Mouse (Mus musculus) liver, embryonic 11.5 days (tissue): ENCODE results near the gene Spg21. TPM values are rescaled to one million over a fixed set of nuclear protein-coding genes. Genes with fewer than 3 reads are reported as not detected.

Experiments
- ATAC-seq: fragments of 200-750 bp; cut with Nextera tagmentation; replicated peaks from 2 replicates; pipeline ENCODE4 v1.8.0; 2017; ENCODE audit warnings: moderate number of reproducible peaks, mild to moderate bottlenecking, moderate TSS enrichment, moderate library complexity; ENCODE audit not compliant: low FRiP score
- DNase-seq: peaks from one replicate; pipeline ENCODE4 v3.0.0-alpha.2; 2017; ENCODE audit warnings: low spot score
- H3K27ac ChIP-seq: fragments of 300-500 bp; sonication (generic); 2 replicates; pipeline ENCODE4 v1.5.1; 2014; ENCODE audit warnings: mild to moderate bottlenecking, low read depth, low read length, control low read depth
- H3K27me3 ChIP-seq: fragments of 300-500 bp; sonication (generic); replicated peaks from 2 replicates; pipeline ENCODE4 v1.6.1; 2014; ENCODE audit warnings: low read length, mixed read lengths; ENCODE audit not compliant: control insufficient read depth, insufficient read depth
- H3K36me3 ChIP-seq: fragments of 300-500 bp; sonication (generic); 2 replicates; pipeline ENCODE4 v1.6.1; 2014; ENCODE audit warnings: mild to moderate bottlenecking, low read length, moderate library complexity, mixed read lengths; ENCODE audit not compliant: control insufficient read depth, insufficient read depth
- H3K4me1 ChIP-seq: fragments of 300-500 bp; sonication (generic); replicated peaks from 2 replicates; pipeline ENCODE4 v1.6.1; 2014; ENCODE audit warnings: low read length, mixed read lengths; ENCODE audit not compliant: control insufficient read depth, insufficient read depth
- H3K4me2 ChIP-seq: fragments of 300-500 bp; sonication (generic); 2 replicates; pipeline ENCODE4 v1.6.1; 2014; ENCODE audit warnings: mild to moderate bottlenecking, control low read depth, moderate library complexity
- H3K4me3 ChIP-seq: fragments of 300-500 bp; sonication (generic); 2 replicates; pipeline ENCODE4 v1.5.1; 2014; ENCODE audit warnings: low read depth, low read length, control low read depth
- H3K9ac ChIP-seq: fragments of 300-500 bp; sonication (generic); 2 replicates; pipeline ENCODE4 v1.6.1; 2014; ENCODE audit warnings: low read depth, low read length, control low read depth
- H3K9me3 ChIP-seq: fragments of 300-500 bp; sonication (generic); 2 replicates; pipeline ENCODE4 v1.6.1; 2016; ENCODE audit warnings: low read length, inconsistent platforms, mixed read lengths; ENCODE audit not compliant: control insufficient read depth
- WGBS: fragments of 180-500 bp; shearing (Covaris S2); extraction: QIAGEN DNeasy Blood & Tissue Kit; methylation state at CpG from one replicate; pipeline ENCODE4 v1.1.7; 2014; 5-methylcytosine and 5-hydroxymethylcytosine counted together
- polyA plus RNA-seq: library from polyadenylated mRNA; unstranded; fragments of >200 nt; fragmentation: Nextera tagmentation; extraction: Ambion mirVana; gene quantifications from 2 replicates; pipeline ENCODE4 v1.2.1, GENCODE M21; 2014

The Spg21 gene
- polyA plus RNA-seq, 1 experiment from 2014 or later: 54.7 TPM

GRCm38 (mm10) chr9:65430921-65431320 is 29.8 kb upstream of the Spg21 start:
- ATAC-seq (no peak), DNase-seq (no peak)
- Histone ChIP-seq H3K4me3 (no peak overlapping the region), H3K4me1 (no peaks in the 10 kb centered on the region), H3K27me3 (no peaks in the 10 kb centered on the region), H3K27ac (no peak overlapping the region), H3K9me3 (no peaks in the 10 kb centered on the region), H3K36me3 (no peaks in the 10 kb centered on the region), H3K4me2 (no peak overlapping the region), H3K9ac (no peak overlapping the region)
- 85% methylated on average over 5 of the region's 5 CpGs for WGBS

- H3K36me3 ChIP-seq: no peaks in the 10 kb centered on the region
- H3K27ac ChIP-seq: no peak overlapping the region
- DNase-seq (peak; percentile 60), ATAC-seq (no peak)
- no peaks in the 10 kb centered on the region for H3K9me3 ChIP-seq
- 2% methylated on average over 3 of the region's 3 CpGs for WGBS
- no peak overlapping the region for H3K4me3 ChIP-seq
- H3K4me1 ChIP-seq: no peaks in the 10 kb centered on the region
- no peak overlapping the region for H3K9ac ChIP-seq
- no peak overlapping the region for H3K4me2 ChIP-seq
- no peaks in the 10 kb centered on the region for H3K27me3 ChIP-seq
Measured at GRCm38 (mm10) chr9:65432236-65432635, 28.5 kb upstream of the Spg21 start.

- H3K4me1 ChIP-seq: no peaks in the 10 kb centered on the region
- no peaks in the 10 kb centered on the region for H3K36me3 ChIP-seq
- ATAC-seq (no peak), DNase-seq (peak; percentile 39)
- H3K27ac ChIP-seq: no peak overlapping the region
- WGBS: 60% methylated on average over 5 of the region's 5 CpGs
- H3K9ac ChIP-seq: no peak overlapping the region
- H3K4me3 ChIP-seq: no peak overlapping the region
- H3K4me2 ChIP-seq: no peak overlapping the region
- H3K9me3 ChIP-seq: no peaks in the 10 kb centered on the region
- no peaks in the 10 kb centered on the region for H3K27me3 ChIP-seq
Measured at GRCm38 (mm10) chr9:65434140-65434539, 26.6 kb upstream of the Spg21 start.

GRCm38 (mm10) chr9:65435211-65435610 is 25.5 kb upstream of the Spg21 start:
- ATAC-seq (no peak), DNase-seq (no peak)
- 70% methylated on average over 4 of the region's 4 CpGs for WGBS
- H3K27me3 ChIP-seq: no peaks in the 10 kb centered on the region
- H3K4me2 ChIP-seq: no peak overlapping the region; the same call in 1 of the 2 replicates
- H3K36me3 ChIP-seq: no peaks in the 10 kb centered on the region
- H3K27ac ChIP-seq: no peak overlapping the region
- H3K4me1 ChIP-seq: no peaks in the 10 kb centered on the region
- no peak overlapping the region; the same call in 1 of the 2 replicates for H3K9ac ChIP-seq
- H3K9me3 ChIP-seq: no peaks in the 10 kb centered on the region
- H3K4me3 ChIP-seq: no peak overlapping the region

DNA sequence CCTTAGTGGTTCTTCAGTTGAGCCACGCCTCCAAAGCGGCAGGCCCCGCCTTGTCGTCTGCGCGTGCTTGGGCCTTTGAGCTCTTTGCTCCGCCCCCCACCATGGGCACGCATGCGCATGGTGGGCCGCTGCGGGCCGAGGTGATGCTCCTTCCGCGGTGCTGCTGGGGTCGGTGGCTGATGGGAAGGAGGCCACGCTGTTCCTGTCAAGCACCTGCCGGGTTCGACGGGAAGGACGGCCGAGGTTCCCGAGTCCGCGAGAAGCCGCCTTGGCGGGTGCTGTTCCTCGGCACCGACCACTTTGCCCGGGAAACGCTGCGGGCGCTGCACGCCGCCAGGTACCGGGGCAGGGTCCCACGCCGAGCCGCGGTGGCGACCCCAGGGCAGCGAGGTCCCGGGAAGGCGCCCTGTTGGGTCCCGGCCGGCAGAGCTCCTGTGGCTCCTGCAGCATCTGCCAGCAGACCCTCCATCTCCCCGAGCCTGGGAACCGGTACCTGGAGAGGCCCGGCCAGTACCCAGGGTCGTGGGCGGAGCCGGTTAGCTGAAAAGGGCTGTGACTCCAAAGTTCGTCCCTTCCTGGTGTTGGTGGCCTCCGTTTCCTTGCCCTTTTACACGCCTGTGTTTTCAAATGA is 25.0 kb upstream of the Spg21 start, which contains the start of gene Mtfmt:
Gene Mtfmt (plus strand): TSS at position 112 of the 631 bp plus-strand sequence.
- H3K9ac ChIP-seq: peak within 1 kb of the TSS; percentile 81
- H3K4me3 ChIP-seq: peak within 1 kb of the TSS; percentile 95
- no peaks in the 10 kb centered on the region for H3K4me1 ChIP-seq
- WGBS: under 1% methylated on average over 54 of the region's 54 CpGs
- no peaks in the 10 kb centered on the region for H3K9me3 ChIP-seq
- H3K27ac ChIP-seq: no peak within 1 kb of the TSS
- DNase-seq (peak; percentile 92), ATAC-seq (peak; percentile 89)
- H3K27me3 ChIP-seq: no peaks in the 10 kb centered on the region
- peaks cover 2% of the 10 kb centered on the region; the same call in 1 of the 2 replicates for H3K36me3 ChIP-seq
- peak within 1 kb of the TSS; percentile 71 for H3K4me2 ChIP-seq

DNA sequence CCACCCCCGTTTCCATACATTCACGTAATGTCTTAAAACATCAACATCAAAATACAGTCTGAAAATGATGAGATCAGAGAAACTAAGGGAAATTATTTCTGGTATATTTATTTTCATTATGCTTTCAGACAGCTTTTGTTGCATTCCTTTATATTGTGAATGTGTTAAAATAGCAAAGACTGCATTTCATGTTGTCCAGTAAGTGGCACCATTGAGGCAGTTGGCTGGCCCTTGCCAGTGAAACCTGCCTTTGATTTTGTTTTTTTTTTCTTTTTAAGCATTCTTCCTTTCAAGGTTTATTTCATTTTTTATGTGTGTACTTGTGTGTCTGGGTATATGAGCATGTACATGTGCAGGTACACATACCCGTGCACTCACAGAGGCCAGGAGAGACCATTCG is 16.1 kb upstream of the Spg21 start:
- H3K9me3 ChIP-seq: no peaks in the 10 kb centered on the region
- H3K4me2 ChIP-seq: no peak overlapping the region
- H3K9ac ChIP-seq: no peak overlapping the region
- no peaks in the 10 kb centered on the region for H3K4me1 ChIP-seq
- H3K27ac ChIP-seq: no peak overlapping the region
- H3K27me3 ChIP-seq: no peaks in the 10 kb centered on the region
- DNase-seq (no peak), ATAC-seq (no peak)
- no peak overlapping the region for H3K4me3 ChIP-seq
- 96% methylated on average over 4 of the region's 4 CpGs for WGBS
- H3K36me3 ChIP-seq: peaks cover 33% of the 10 kb centered on the region

DNA sequence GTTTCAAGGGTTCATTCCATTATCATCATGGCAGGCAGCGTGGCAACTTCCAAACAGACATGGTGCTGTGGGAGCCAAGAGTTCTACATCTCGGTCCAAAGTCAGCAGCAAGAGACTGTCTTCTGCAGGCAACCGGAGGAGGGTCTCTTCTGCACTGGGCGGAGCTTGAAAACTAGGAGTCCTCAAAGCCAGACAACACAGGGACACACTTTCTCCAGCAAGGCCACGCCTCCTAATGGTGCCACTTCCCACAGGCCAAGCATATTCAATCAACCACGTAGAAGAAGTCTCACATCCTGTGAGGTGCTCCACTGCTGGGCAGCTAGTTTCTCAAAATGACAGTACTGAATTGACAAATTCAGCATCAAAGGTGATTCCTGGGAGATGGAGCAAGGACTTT is 12.8 kb upstream of the Spg21 start:
- peaks cover 26% of the 10 kb centered on the region for H3K36me3 ChIP-seq
- H3K9ac ChIP-seq: no peak overlapping the region
- H3K9me3 ChIP-seq: no peaks in the 10 kb centered on the region
- H3K27ac ChIP-seq: no peak overlapping the region
- H3K4me1 ChIP-seq: no peaks in the 10 kb centered on the region
- whole genome bisulfite sequencing: 86% methylated on average over 6 of the region's 6 CpGs
- H3K4me2 ChIP-seq: no peak overlapping the region
- DNase-seq: no peak
- no peak overlapping the region for H3K4me3 ChIP-seq
- no peak for ATAC-seq
- H3K27me3 ChIP-seq: no peaks in the 10 kb centered on the region

DNA sequence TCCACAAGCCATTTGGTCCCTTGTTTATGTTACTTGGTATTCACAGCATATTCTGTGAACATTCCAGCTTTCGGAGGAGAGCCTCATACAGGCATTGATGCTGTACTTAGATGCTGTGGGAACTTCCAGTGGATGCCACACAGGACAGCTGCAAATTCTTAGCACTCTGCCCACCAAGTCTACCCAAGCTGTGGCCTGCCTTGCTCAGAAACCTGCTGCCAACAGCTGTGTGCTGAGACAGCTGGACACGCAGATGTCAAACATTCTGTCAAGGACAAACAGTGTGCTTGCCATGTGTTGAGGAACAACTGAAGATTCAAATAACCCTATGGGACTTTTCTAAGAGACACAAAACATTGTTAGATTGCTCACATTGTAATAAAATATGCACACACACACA is 1.8 kb upstream of the Spg21 start:
- ATAC-seq (no peak), DNase-seq (no peak)
- Histone ChIP-seq H3K27me3 (no peaks in the 10 kb centered on the region), H3K27ac (no peak overlapping the region), H3K9me3 (no peaks in the 10 kb centered on the region), H3K4me3 (no peak overlapping the region), H3K36me3 (no peaks in the 10 kb centered on the region), H3K9ac (no peak overlapping the region), H3K4me1 (peaks cover 13% of the 10 kb centered on the region), H3K4me2 (no peak overlapping the region)
- 84% methylated on average over 2 of the region's 2 CpGs for WGBS

GRCm38 (mm10) chr9:65460198-65460597 is 549 bp upstream of the Spg21 start:
- Histone ChIP-seq H3K4me3 (peak overlapping the region; percentile 81; the same call in 1 of the 2 replicates), H3K9ac (no peak overlapping the region), H3K4me1 (peaks cover 13% of the 10 kb centered on the region), H3K27me3 (no peaks in the 10 kb centered on the region), H3K27ac (no peak overlapping the region), H3K9me3 (no peaks in the 10 kb centered on the region), H3K36me3 (no peaks in the 10 kb centered on the region), H3K4me2 (peak overlapping the region; percentile 81)
- ATAC-seq: no peak
- DNase-seq: no peak
- 59% methylated on average over 3 of the region's 3 CpGs for WGBS
